Mouse (Mus musculus): ENCODE measurements at regions not wholly inside any gene's neighbourhood (a gene's known extent, or its start where the extent isn't known, plus 50 kb on each side); places are given as distances from the start of the nearest gene placed in this dataset.

- Histone ChIP-seq H3K9ac (ENCODE audit: low read depth, low read length) (no peak overlapping the region), H3K4me3 (ENCODE audit: low read depth, low read length) (no peak overlapping the region), H3K9me3 (ENCODE audit: control insufficient read depth, low read length) (no peaks in the 10 kb centered on the region), H3K36me3 (ENCODE audit: control insufficient read depth, insufficient read depth, low read length) (no peaks in the 10 kb centered on the region), H3K27ac (ENCODE audit: low read depth, low read length) (no peak overlapping the region), H3K4me2 (replicated peaks; ENCODE audit: low read depth, low read length) (no peak overlapping the region), H3K4me1 (replicated peaks; ENCODE audit: control insufficient read depth, insufficient read depth, low read length) (no peaks in the 10 kb centered on the region), H3K27me3 (ENCODE audit: control insufficient read depth, insufficient read depth, low read length) (no peaks in the 10 kb centered on the region)
- 86% methylated on average over 2 of the region's 2 CpGs for WGBS
- ATAC-seq (ENCODE audit: low FRiP score) = no peak
- DNase-seq (ENCODE audit: low spot score) = no peak
These were observed 88.9 kb upstream of the Ptpn1 start for GRCm38 (mm10) chr2:167842993-167843392.

GRCm38 (mm10) chr2:167842473-167842872 is 89.4 kb upstream of the Ptpn1 start:
- ATAC-seq (ENCODE audit: low FRiP score) (no peak), DNase-seq (ENCODE audit: low spot score) (no peak)
- H3K27me3 ChIP-seq (ENCODE audit: control insufficient read depth, insufficient read depth, low read length) = no peaks in the 10 kb centered on the region
- no peaks in the 10 kb centered on the region for H3K36me3 ChIP-seq (ENCODE audit: control insufficient read depth, insufficient read depth, low read length)
- H3K9ac ChIP-seq (ENCODE audit: low read depth, low read length) = no peak overlapping the region
- WGBS = 100% methylated on average over 1 of the region's 1 CpGs
- no peak overlapping the region for H3K27ac ChIP-seq (ENCODE audit: low read depth, low read length)
- no peaks in the 10 kb centered on the region for H3K9me3 ChIP-seq (ENCODE audit: control insufficient read depth, low read length)
- H3K4me2 ChIP-seq (replicated peaks; ENCODE audit: low read depth, low read length) = no peak overlapping the region
- H3K4me3 ChIP-seq (ENCODE audit: low read depth, low read length) = no peak overlapping the region
- H3K4me1 ChIP-seq (replicated peaks; ENCODE audit: control insufficient read depth, insufficient read depth, low read length) = no peaks in the 10 kb centered on the region

GRCm38 (mm10) chr2:167841339-167842240 is 90.3 kb upstream of the Ptpn1 start:
- Histone ChIP-seq H3K9ac (ENCODE audit: low read depth, low read length) (no peak overlapping the region), H3K4me3 (ENCODE audit: low read depth, low read length) (no peak overlapping the region), H3K9me3 (ENCODE audit: control insufficient read depth, low read length) (no peaks in the 10 kb centered on the region), H3K4me1 (replicated peaks; ENCODE audit: control insufficient read depth, insufficient read depth, low read length) (no peaks in the 10 kb centered on the region), H3K36me3 (ENCODE audit: control insufficient read depth, insufficient read depth, low read length) (no peaks in the 10 kb centered on the region), H3K4me2 (replicated peaks; ENCODE audit: low read depth, low read length) (no peak overlapping the region), H3K27me3 (ENCODE audit: control insufficient read depth, insufficient read depth, low read length) (no peaks in the 10 kb centered on the region), H3K27ac (ENCODE audit: low read depth, low read length) (no peak overlapping the region)
- no peak for DNase-seq (ENCODE audit: low spot score)
- 37% methylated on average over 22 of the region's 22 CpGs for WGBS
- no peak for ATAC-seq (ENCODE audit: low FRiP score)

DNA sequence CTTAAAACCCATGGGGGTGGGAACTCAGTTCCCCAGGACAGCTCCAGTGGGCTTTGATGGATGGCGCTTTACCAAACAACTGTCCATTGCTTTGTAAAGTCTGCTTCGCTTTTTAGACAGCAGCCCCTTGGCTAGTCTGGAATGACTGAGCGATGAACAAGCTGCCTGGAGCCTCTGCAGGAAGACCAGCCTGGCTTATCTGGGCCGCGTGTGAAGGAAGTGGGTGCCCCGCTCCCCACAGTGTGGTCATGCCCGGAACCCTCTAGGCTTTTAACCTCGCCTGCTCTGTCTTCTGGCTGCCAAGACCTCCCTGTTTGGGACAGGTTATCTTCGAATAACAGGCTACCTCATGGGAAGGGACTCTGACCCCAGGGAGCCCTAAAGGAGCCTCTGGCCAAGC is 91.5 kb upstream of the Ptpn1 start:
- no peak overlapping the region for H3K27ac ChIP-seq (ENCODE audit: low read depth, low read length)
- no peaks in the 10 kb centered on the region for H3K36me3 ChIP-seq (ENCODE audit: control insufficient read depth, insufficient read depth, low read length)
- no peaks in the 10 kb centered on the region for H3K27me3 ChIP-seq (ENCODE audit: control insufficient read depth, insufficient read depth, low read length)
- no peaks in the 10 kb centered on the region for H3K4me1 ChIP-seq (replicated peaks; ENCODE audit: control insufficient read depth, insufficient read depth, low read length)
- ATAC-seq (ENCODE audit: low FRiP score) (no peak), DNase-seq (ENCODE audit: low spot score) (no peak)
- H3K9me3 ChIP-seq (ENCODE audit: control insufficient read depth, low read length) = no peaks in the 10 kb centered on the region
- no peak overlapping the region for H3K9ac ChIP-seq (ENCODE audit: low read depth, low read length)
- H3K4me3 ChIP-seq (ENCODE audit: low read depth, low read length) = no peak overlapping the region
- no peak overlapping the region for H3K4me2 ChIP-seq (replicated peaks; ENCODE audit: low read depth, low read length)
- 83% methylated on average over 9 of the region's 9 CpGs for WGBS

- Histone ChIP-seq H3K4me3 (ENCODE audit: low read depth, low read length) (no peak overlapping the region), H3K36me3 (ENCODE audit: control insufficient read depth, insufficient read depth, low read length) (no peaks in the 10 kb centered on the region), H3K27ac (ENCODE audit: low read depth, low read length) (no peak overlapping the region), H3K9me3 (ENCODE audit: control insufficient read depth, low read length) (no peaks in the 10 kb centered on the region), H3K4me1 (replicated peaks; ENCODE audit: control insufficient read depth, insufficient read depth, low read length) (no peaks in the 10 kb centered on the region), H3K9ac (ENCODE audit: low read depth, low read length) (no peak overlapping the region), H3K4me2 (replicated peaks; ENCODE audit: low read depth, low read length) (no peak overlapping the region), H3K27me3 (ENCODE audit: control insufficient read depth, insufficient read depth, low read length) (no peaks in the 10 kb centered on the region)
- DNase-seq (ENCODE audit: low spot score) (no peak), ATAC-seq (ENCODE audit: low FRiP score) (no peak)
- WGBS = 75% methylated on average over 13 of the region's 13 CpGs
These were observed 92.4 kb upstream of the Ptpn1 start for GRCm38 (mm10) chr2:167839324-167839981.

GRCm38 (mm10) chr2:167837596-167837995 is 94.3 kb upstream of the Ptpn1 start:
- WGBS = 59% methylated on average over 4 of the region's 4 CpGs
- DNase-seq (ENCODE audit: low spot score) (no peak), ATAC-seq (ENCODE audit: low FRiP score) (no peak)
- Histone ChIP-seq H3K36me3 (ENCODE audit: control insufficient read depth, insufficient read depth, low read length) (no peaks in the 10 kb centered on the region), H3K9me3 (ENCODE audit: control insufficient read depth, low read length) (no peaks in the 10 kb centered on the region), H3K4me1 (replicated peaks; ENCODE audit: control insufficient read depth, insufficient read depth, low read length) (peaks cover 2% of the 10 kb centered on the region; the same call in 1 of the 2 replicates), H3K9ac (ENCODE audit: low read depth, low read length) (no peak overlapping the region), H3K27ac (ENCODE audit: low read depth, low read length) (no peak overlapping the region), H3K4me2 (replicated peaks; ENCODE audit: low read depth, low read length) (no peak overlapping the region), H3K27me3 (ENCODE audit: control insufficient read depth, insufficient read depth, low read length) (no peaks in the 10 kb centered on the region), H3K4me3 (ENCODE audit: low read depth, low read length) (no peak overlapping the region)

GRCm38 (mm10) chr2:167836611-167837010 is 95.2 kb upstream of the Ptpn1 start:
- DNase-seq (ENCODE audit: low spot score) (no peak), ATAC-seq (ENCODE audit: low FRiP score) (no peak)
- Histone ChIP-seq H3K9ac (ENCODE audit: low read depth, low read length) (no peak overlapping the region), H3K36me3 (ENCODE audit: control insufficient read depth, insufficient read depth, low read length) (no peaks in the 10 kb centered on the region), H3K4me3 (ENCODE audit: low read depth, low read length) (no peak overlapping the region), H3K4me2 (replicated peaks; ENCODE audit: low read depth, low read length) (no peak overlapping the region), H3K27me3 (ENCODE audit: control insufficient read depth, insufficient read depth, low read length) (no peaks in the 10 kb centered on the region), H3K9me3 (ENCODE audit: control insufficient read depth, low read length) (no peaks in the 10 kb centered on the region), H3K4me1 (replicated peaks; ENCODE audit: control insufficient read depth, insufficient read depth, low read length) (peaks cover 2% of the 10 kb centered on the region; the same call in 1 of the 2 replicates), H3K27ac (ENCODE audit: low read depth, low read length) (no peak overlapping the region)
- 45% methylated on average over 7 of the region's 7 CpGs for WGBS

DNA sequence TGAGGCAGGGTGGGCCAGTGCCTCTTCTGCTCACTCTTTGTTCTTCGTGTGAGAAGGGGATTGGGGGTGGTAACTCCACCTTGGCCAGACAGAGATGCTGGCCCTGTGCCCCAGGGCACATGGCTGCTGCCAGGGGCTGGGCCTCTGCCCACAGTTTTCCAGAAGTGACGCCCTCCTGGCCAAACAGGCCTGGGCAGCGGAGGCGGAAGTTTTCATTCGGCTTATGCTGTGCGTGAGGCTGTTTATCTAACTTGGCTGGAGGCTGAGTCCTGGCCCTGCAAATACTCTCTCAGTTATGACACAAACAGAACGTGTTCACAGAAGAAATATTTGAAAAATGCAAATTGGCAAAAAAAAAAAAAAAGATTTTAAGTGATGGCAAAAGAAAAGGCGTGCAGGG is 97.3 kb upstream of the Ptpn1 start:
- DNase-seq (ENCODE audit: low spot score) = no peak
- Histone ChIP-seq H3K27ac (ENCODE audit: low read depth, low read length) (no peak overlapping the region), H3K36me3 (ENCODE audit: control insufficient read depth, insufficient read depth, low read length) (no peaks in the 10 kb centered on the region), H3K9me3 (ENCODE audit: control insufficient read depth, low read length) (no peaks in the 10 kb centered on the region), H3K4me3 (ENCODE audit: low read depth, low read length) (no peak overlapping the region), H3K4me2 (replicated peaks; ENCODE audit: low read depth, low read length) (no peak overlapping the region), H3K27me3 (ENCODE audit: control insufficient read depth, insufficient read depth, low read length) (no peaks in the 10 kb centered on the region), H3K4me1 (replicated peaks; ENCODE audit: control insufficient read depth, insufficient read depth, low read length) (peaks cover 2% of the 10 kb centered on the region; the same call in 1 of the 2 replicates), H3K9ac (ENCODE audit: low read depth, low read length) (no peak overlapping the region)
- no peak for ATAC-seq (ENCODE audit: low FRiP score)
- 84% methylated on average over 8 of the region's 8 CpGs for WGBS

Data from hindbrain, embryonic 11.5 days (tissue).